Mouse (Mus musculus) MEL (cell line): ENCODE measurements around the gene Pnldc1. TPM values are rescaled to one million over a fixed set of nuclear protein-coding genes. Genes with fewer than 3 reads are reported as not detected.

Experiments
- DNase-seq: peaks from one replicate; pipeline ENCODE4 v3.0.0; 2011; ENCODE audit warnings: low read depth, low spot score
- H3K27ac ChIP-seq: 2 replicates; pipeline ENCODE4 v1.5.1; 2012; ENCODE audit warnings: low read depth, mild to moderate bottlenecking, control low read depth, low read length, moderate library complexity; ENCODE audit not compliant: control insufficient read depth
- H3K27me3 ChIP-seq, 2 experiments: fragments of 150-350 bp in 1 of 2; sonication (generic) in 1 of 2; 2 replicates each; pipeline ENCODE4 v1.6.1; 2012; ENCODE audit warnings: low read length in 2 of 2, mild to moderate bottlenecking in 2 of 2, improper control_type of control experiment in 1 of 2, moderate library complexity in 1 of 2; ENCODE audit not compliant: insufficient read depth in 2 of 2, control insufficient read depth in 1 of 2
- H3K36me3 ChIP-seq, 2 experiments: 2 replicates each; pipeline ENCODE4 v1.6.1; 2012 to 2014; ENCODE audit warnings: low read length in 2 of 2, improper control_type of control experiment in 1 of 2, inconsistent platforms in 1 of 2, mild to moderate bottlenecking in 1 of 2; ENCODE audit not compliant: insufficient read depth in 2 of 2, control insufficient read depth in 1 of 2
- H3K4me1 ChIP-seq, 2 experiments: fragments of 150-350 bp in 1 of 2; sonication (generic) in 1 of 2; 2 replicates each; pipeline ENCODE4 v1.6.1; 2012; ENCODE audit warnings: low read length in 2 of 2, improper control_type of control experiment in 1 of 2, mild to moderate bottlenecking in 1 of 2; ENCODE audit not compliant: insufficient read depth in 2 of 2, control insufficient read depth in 1 of 2
- H3K4me3 ChIP-seq, 2 experiments: fragments of 150-350 bp in 1 of 2; sonication (generic) in 1 of 2; 2 replicates each; pipeline ENCODE4 v1.5.1; 2012; ENCODE audit warnings: low read depth in 2 of 2, low read length in 2 of 2, mild to moderate bottlenecking in 2 of 2, moderate library complexity in 2 of 2, control low read depth in 1 of 2, improper control_type of control experiment in 1 of 2; ENCODE audit not compliant: control insufficient read depth in 1 of 2, insufficient read depth in 1 of 2
- H3K79me2 ChIP-seq: 2 replicates; pipeline ENCODE4 v1.6.1; 2012; ENCODE audit warnings: mild to moderate bottlenecking, low read length, moderate library complexity; ENCODE audit not compliant: control insufficient read depth, poor library complexity, insufficient read depth
- H3K9ac ChIP-seq: 2 replicates; pipeline ENCODE4 v1.6.1; 2012; ENCODE audit warnings: low read depth, mild to moderate bottlenecking, control low read depth, low read length, moderate library complexity; ENCODE audit not compliant: control insufficient read depth, poor library complexity, severe bottlenecking
- H3K9me3 ChIP-seq: fragments of 150-350 bp; sonication (generic); replicated peaks from 2 replicates; pipeline ENCODE4 v1.6.1; 2012; ENCODE audit warnings: mild to moderate bottlenecking, low read length, improper control_type of control experiment, moderate library complexity; ENCODE audit not compliant: insufficient read depth
- BHLHE40 ChIP-seq: IDR thresholded peaks from 2 replicates; pipeline ENCODE4 v1.6.1; 2012; ENCODE audit warnings: low read depth, mild to moderate bottlenecking, inconsistent platforms, low read length, improper control_type of control experiment, borderline replicate concordance
- CTCF ChIP-seq, 3 experiments: IDR thresholded peaks in 2 of 3; conservative IDR thresholded peaks in 1 of 3; 2 replicates each; pipeline ENCODE4 v1.5.1; 2011 to 2012; ENCODE audit warnings: low read length in 3 of 3, low read depth in 2 of 3, mild to moderate bottlenecking in 2 of 3, improper control_type of control experiment in 1 of 3, inconsistent platforms in 1 of 3, mixed read lengths in 1 of 3, moderate library complexity in 1 of 3; ENCODE audit not compliant: control insufficient read depth in 1 of 3, insufficient read depth in 1 of 3, poor library complexity in 1 of 3, severe bottlenecking in 1 of 3
- E2F4 ChIP-seq: IDR thresholded peaks from 2 replicates; pipeline ENCODE4 v1.6.1; 2011; ENCODE audit warnings: low read depth, low read length, improper control_type of control experiment, borderline replicate concordance
- ELF1 ChIP-seq: IDR thresholded peaks from 2 replicates; pipeline ENCODE4 v1.6.1; 2014; ENCODE audit warnings: low read depth, mild to moderate bottlenecking, inconsistent platforms, low read length, improper control_type of control experiment, moderate library complexity
- ETS1 ChIP-seq: IDR thresholded peaks from 2 replicates; pipeline ENCODE4 v1.6.1; 2012; ENCODE audit warnings: low read depth, mild to moderate bottlenecking, inconsistent platforms, low read length, improper control_type of control experiment, moderate library complexity
- GABPA ChIP-seq: IDR thresholded peaks from 2 replicates; pipeline ENCODE4 v1.6.1; 2012; ENCODE audit warnings: low read depth, mild to moderate bottlenecking, inconsistent platforms, low read length, improper control_type of control experiment, moderate library complexity
- GATA1 ChIP-seq: IDR thresholded peaks from 2 replicates; pipeline ENCODE4 v1.6.1; 2011; ENCODE audit warnings: low read depth, low read length, improper control_type of control experiment
- HCFC1 ChIP-seq: IDR thresholded peaks from 2 replicates; pipeline ENCODE4 v1.6.1; 2012; ENCODE audit warnings: low read depth, mild to moderate bottlenecking, inconsistent platforms, low read length, improper control_type of control experiment, moderate library complexity
- JUND ChIP-seq: IDR thresholded peaks from 2 replicates; pipeline ENCODE4 v1.6.1; 2011; ENCODE audit warnings: low read depth, mild to moderate bottlenecking, improper control_type of control experiment, low read length
- KAT2A ChIP-seq: conservative IDR thresholded peaks from 2 replicates; pipeline ENCODE4 v1.6.1; 2012; ENCODE audit warnings: low read depth, low read length, improper control_type of control experiment, inconsistent platforms
- MAFK ChIP-seq: IDR thresholded peaks from 2 replicates; pipeline ENCODE4 v1.6.1; 2011; ENCODE audit warnings: low read depth, mild to moderate bottlenecking, low read length, improper control_type of control experiment, borderline replicate concordance
- MAX ChIP-seq: IDR thresholded peaks from 2 replicates; pipeline ENCODE4 v1.6.1; 2011; ENCODE audit warnings: low read length, improper control_type of control experiment
- MAZ ChIP-seq: IDR thresholded peaks from 2 replicates; pipeline ENCODE4 v1.6.1; 2012; ENCODE audit warnings: low read depth, mild to moderate bottlenecking, inconsistent platforms, low read length, improper control_type of control experiment
- MEF2A ChIP-seq: IDR thresholded peaks from 2 replicates; pipeline ENCODE4 v1.6.1; 2014; ENCODE audit warnings: low read depth, mild to moderate bottlenecking, inconsistent platforms, low read length, improper control_type of control experiment; ENCODE audit not compliant: poor library complexity, insufficient replicate concordance, severe bottlenecking; ENCODE audit errors: extremely low read depth
- NRF1 ChIP-seq: IDR thresholded peaks from 2 replicates; pipeline ENCODE4 v1.6.1; 2014; ENCODE audit warnings: low read depth, mild to moderate bottlenecking, inconsistent platforms, low read length, improper control_type of control experiment, moderate library complexity; ENCODE audit not compliant: poor library complexity, insufficient read depth, severe bottlenecking
- POLR2A ChIP-seq, 2 experiments: IDR thresholded peaks; 2 replicates each; pipeline ENCODE4 v1.6.1; 2011 to 2012; ENCODE audit warnings: low read length in 2 of 2, mild to moderate bottlenecking in 2 of 2, control low read depth in 1 of 2, improper control_type of control experiment in 1 of 2, low read depth in 1 of 2, moderate library complexity in 1 of 2; ENCODE audit not compliant: control insufficient read depth in 1 of 2, insufficient read depth in 1 of 2, poor library complexity in 1 of 2
- POLR2AphosphoS5 ChIP-seq: IDR thresholded peaks from 2 replicates; pipeline ENCODE4 v1.6.1; 2012; ENCODE audit warnings: low read depth, borderline replicate concordance, mild to moderate bottlenecking, inconsistent platforms, low read length, moderate library complexity, mixed read lengths
- RCOR1 ChIP-seq: IDR thresholded peaks from 2 replicates; pipeline ENCODE4 v1.6.1; 2012; ENCODE audit warnings: low read depth, mild to moderate bottlenecking, inconsistent platforms, low read length, improper control_type of control experiment
- SIN3A ChIP-seq: IDR thresholded peaks from 2 replicates; pipeline ENCODE4 v1.6.1; 2012; ENCODE audit warnings: low read length, improper control_type of control experiment, inconsistent platforms
- SMC3 ChIP-seq: IDR thresholded peaks from 2 replicates; pipeline ENCODE4 v1.6.1; 2011; ENCODE audit warnings: low read depth, low read length, improper control_type of control experiment
- TAL1 ChIP-seq: IDR thresholded peaks from 2 replicates; pipeline ENCODE4 v1.6.1; 2012; ENCODE audit warnings: mild to moderate bottlenecking, inconsistent platforms, low read length, moderate library complexity, mixed read lengths
- TBP ChIP-seq: IDR thresholded peaks from 2 replicates; pipeline ENCODE4 v1.8.0; 2011; ENCODE audit warnings: low read depth, low read length, improper control_type of control experiment
- TCF12 ChIP-seq: IDR thresholded peaks from 2 replicates; pipeline ENCODE4 v1.6.1; 2014; ENCODE audit warnings: low read depth, mild to moderate bottlenecking, inconsistent platforms, low read length, improper control_type of control experiment, moderate library complexity
- UBTF ChIP-seq: IDR thresholded peaks from 2 replicates; pipeline ENCODE4 v1.6.1; 2012; ENCODE audit warnings: low read depth, mild to moderate bottlenecking, inconsistent platforms, low read length, improper control_type of control experiment, moderate library complexity, borderline replicate concordance; ENCODE audit not compliant: insufficient read depth
- USF1 ChIP-seq: IDR thresholded peaks from 2 replicates; pipeline ENCODE4 v1.6.1; 2014; ENCODE audit warnings: low read depth, mild to moderate bottlenecking, inconsistent platforms, low read length, improper control_type of control experiment, moderate library complexity
- USF2 ChIP-seq, 2 experiments: IDR thresholded peaks; 2 replicates each; pipeline ENCODE4 v1.6.1; 2011 to 2012; ENCODE audit warnings: improper control_type of control experiment in 2 of 2, low read length in 2 of 2, borderline replicate concordance in 1 of 2, inconsistent platforms in 1 of 2, low read depth in 1 of 2, mild to moderate bottlenecking in 1 of 2; ENCODE audit not compliant: insufficient read depth in 1 of 2
- ZC3H11A ChIP-seq: IDR thresholded peaks from 2 replicates; pipeline ENCODE4 v1.6.1; 2012; ENCODE audit warnings: low read depth, mild to moderate bottlenecking, inconsistent platforms, low read length, improper control_type of control experiment
- ZKSCAN1 ChIP-seq: IDR thresholded peaks from 2 replicates; pipeline ENCODE4 v1.6.1; 2012; ENCODE audit warnings: low read depth, mild to moderate bottlenecking, inconsistent platforms, low read length, improper control_type of control experiment, moderate library complexity
- ZMIZ1 ChIP-seq: IDR thresholded peaks from 2 replicates; pipeline ENCODE4 v1.6.1; 2012; ENCODE audit warnings: low read depth, mild to moderate bottlenecking, inconsistent platforms, low read length, improper control_type of control experiment, moderate library complexity
- ZNF384 ChIP-seq: IDR thresholded peaks from 2 replicates; pipeline ENCODE4 v1.6.1; 2012; ENCODE audit warnings: low read depth, mild to moderate bottlenecking, inconsistent platforms, low read length, improper control_type of control experiment
- polyA plus RNA-seq, 2 experiments: library from polyadenylated mRNA; stranded (reverse) in 1 of 2; unstranded in 1 of 2; fragments of >175 nt in 1 of 2; fragments of >200 nt in 1 of 2; gene quantifications; 2 replicates each; pipeline versions ENCODE4 v1.2.1 to v1.2.4; 2012; ENCODE audit warnings: low replicate concordance in 2 of 2, low read depth in 1 of 2; ENCODE audit not compliant: insufficient read length in 2 of 2, insufficient read depth in 1 of 2, missing spikeins in 1 of 2
- total RNA-seq: library from RNA; depleted of rRNA; stranded (reverse); fragments of 300-350 nt; gene quantifications from 2 replicates; pipeline ENCODE4 v1.2.3, GENCODE M21; 2012

Gene Pnldc1
- total and polyA plus RNA-seq, 3 experiments = 0.54 to 1.1 TPM; not detected in 1

DNA sequence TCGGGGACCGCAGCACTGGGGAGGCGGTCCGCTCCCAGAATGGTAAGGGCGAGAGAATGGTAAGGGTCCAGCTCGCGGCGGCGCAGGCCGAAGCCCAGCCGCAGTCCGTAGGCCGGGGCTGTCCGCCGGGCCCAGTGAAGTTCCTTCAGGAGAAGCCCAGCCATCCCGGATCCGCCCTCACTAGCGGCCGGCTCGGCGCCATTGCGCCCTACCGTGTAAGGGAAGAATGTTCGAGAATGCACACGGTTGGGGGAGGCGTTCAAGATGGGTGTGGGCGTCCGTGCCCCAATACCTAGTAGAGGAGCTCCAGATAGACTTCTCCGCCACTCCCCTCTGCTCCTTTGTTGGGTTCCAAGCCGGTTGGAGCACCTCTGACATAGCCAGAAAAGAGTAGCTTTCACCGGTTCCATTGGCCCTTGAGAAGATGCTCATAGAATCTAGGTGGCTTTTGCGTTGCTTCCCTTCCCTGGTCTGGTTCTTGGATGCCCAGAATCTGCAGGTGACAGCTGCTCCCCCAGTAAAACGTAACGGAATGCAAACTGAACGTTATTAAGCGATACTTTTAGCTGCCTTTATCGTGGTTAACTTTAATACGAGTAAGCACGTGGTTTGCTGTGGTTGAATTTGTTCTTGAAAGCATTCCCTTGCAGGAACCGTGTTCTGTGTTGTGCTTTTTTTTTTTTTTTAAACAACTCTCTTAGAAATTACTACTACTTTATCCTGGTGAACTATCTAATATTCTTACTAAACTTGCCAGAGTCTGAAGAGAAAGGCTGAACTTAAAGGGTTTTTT is 6.8 kb upstream of the Pnldc1 start (continued):
- TF ChIP-seq TAL1 (no peak), USF1 (peak; percentile 48; the same call in 1 of the 2 replicates), E2F4 (no peak), POLR2A (IDR thresholded peaks at IDR 0.05; ENCODE audit: control insufficient read depth in 1 of 2, insufficient read depth in 1 of 2, low read depth in 1 of 2, low read length in 2 of 2, poor library complexity in 1 of 2) (peak; percentile 57 to 72)

DNA sequence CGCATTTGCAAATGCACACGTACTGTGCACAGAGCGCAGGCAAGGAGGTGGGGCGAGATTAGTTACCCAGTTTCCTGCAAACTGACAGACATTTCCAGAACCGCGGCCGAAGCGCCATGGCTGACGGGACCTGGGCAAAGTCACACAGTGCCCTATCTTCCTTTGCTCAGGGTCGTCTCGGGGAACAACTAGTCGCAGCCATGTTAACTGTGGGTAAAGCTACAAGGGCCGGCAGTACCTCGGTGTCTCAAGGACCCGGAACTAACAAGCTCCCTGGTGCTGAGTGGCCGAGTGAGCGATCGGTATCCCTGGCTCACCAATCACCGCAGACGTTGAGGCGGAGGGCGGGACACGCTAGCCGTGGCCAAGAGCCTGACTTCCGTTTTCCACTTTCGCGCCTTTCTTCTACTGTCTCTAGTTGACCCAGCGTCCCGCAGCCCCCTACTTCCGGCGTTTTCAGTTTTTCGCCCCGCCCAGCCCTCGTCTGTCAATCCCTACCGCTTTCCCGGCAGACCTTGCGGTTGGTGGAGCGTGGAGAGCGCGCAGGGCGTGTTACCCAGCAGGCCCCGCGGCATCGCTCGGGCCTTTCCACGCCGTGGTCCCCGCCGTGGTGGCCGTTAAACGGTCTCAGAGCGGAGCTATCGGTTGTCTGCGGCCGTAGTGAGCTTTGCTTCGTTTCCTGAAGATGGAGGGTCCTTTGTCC is 6.0 kb upstream of the Pnldc1 start, which contains the start of gene Mrpl18:
TSS of gene Mrpl18 (minus strand) at position 465 of the 703 bp plus-strand sequence.
- Histone ChIP-seq H3K4me1 (peaks cover 0 to 6% of the 10 kb centered on the region in 2 experiments; a peak in 2 of 4 replicates), H3K4me3 (peak within 1 kb of the TSS; percentile 65 to 97), H3K36me3 (peaks cover 36 to 38% of the 10 kb centered on the region in 2 experiments), H3K79me2 (peaks cover 41% of the 10 kb centered on the region), H3K27ac (peak within 1 kb of the TSS; percentile 92), H3K9ac (peak within 1 kb of the TSS; percentile 93), H3K27me3 (no peaks in the 10 kb centered on the region), H3K9me3 (no peaks in the 10 kb centered on the region)
- peak; percentile 99 for DNase-seq
- TF ChIP-seq USF2 (IDR thresholded peaks at IDR 0.05; ENCODE audit: borderline replicate concordance in 1 of 2, insufficient read depth in 1 of 2, low read depth in 1 of 2, low read length in 2 of 2) = no peak
- no peak for TF ChIP-seq JUND
- no peak for TF ChIP-seq ZKSCAN1
- TF ChIP-seq TCF12 = 0 out of 2 replicates have a peak, but pooled peaks have one; percentile 48
- no peak; the same call in none of the 2 replicates for TF ChIP-seq SIN3A
- TF ChIP-seq MAX = peak; percentile 90
- no peak for TF ChIP-seq TAL1
- no peak; the same call in 1 of the 2 replicates for TF ChIP-seq UBTF
- peak; percentile 73; the same call in 1 of the 2 replicates for TF ChIP-seq ZMIZ1
- peak; percentile 20; the same call in 1 of the 2 replicates for TF ChIP-seq ETS1
- TF ChIP-seq MAZ = peak; percentile 50; the same call in 1 of the 2 replicates
- no peak for TF ChIP-seq SMC3
- TF ChIP-seq MEF2A = no peak
- TF ChIP-seq ELF1 = peak; percentile 95
- TF ChIP-seq TBP = peak; percentile 81
- no peak for TF ChIP-seq ZNF384
- TF ChIP-seq KAT2A = peak; percentile 83
- peak; percentile 56; the same call in 1 of the 2 replicates for TF ChIP-seq NRF1
- no peak for TF ChIP-seq GABPA
- peak; percentile 89 to 93; a peak in 3 of 4 replicates for TF ChIP-seq POLR2A (IDR thresholded peaks at IDR 0.05; ENCODE audit: control insufficient read depth in 1 of 2, insufficient read depth in 1 of 2, low read depth in 1 of 2, low read length in 2 of 2, poor library complexity in 1 of 2)
- no peak for TF ChIP-seq RCOR1
- no peak for TF ChIP-seq GATA1
- TF ChIP-seq CTCF (IDR thresholded peaks at IDR 0.05 in 2 of 3, conservative IDR thresholded peaks at IDR 0.05 in 1 of 3; ENCODE audit: control insufficient read depth in 1 of 3, insufficient read depth in 1 of 3, low read depth in 2 of 3, low read length in 3 of 3, poor library complexity in 1 of 3, severe bottlenecking in 1 of 3) = no peak
- TF ChIP-seq BHLHE40 = no peak
- no peak for TF ChIP-seq ZC3H11A
- TF ChIP-seq HCFC1 = peak; percentile 91
- peak; percentile 61; the same call in 1 of the 2 replicates for TF ChIP-seq POLR2AphosphoS5
- no peak for TF ChIP-seq MAFK
